Mouse (Mus musculus) stomach, postnatal 0 days (tissue): ENCODE data around the gene Sae1.

Experiments used
- CTCF ChIP-seq: IDR thresholded peaks from 2 replicates; pipeline ENCODE4 v1.5.1; 2016; ENCODE audit warnings: antibody characterized with exemption, low read depth, mild to moderate bottlenecking, moderate library complexity
- EP300 ChIP-seq: optimal IDR thresholded peaks from 2 replicates; pipeline ENCODE3; 2016; ENCODE audit warnings: antibody characterized with exemption

- TF ChIP-seq CTCF = no peak
- no peak for TF ChIP-seq EP300
Observed at GRCm38 (mm10) chr7:16317094-16317493, 70.5 kb downstream of the Sae1 start.
